Mouse (Mus musculus): ENCODE measurements around the gene Pold2. TPM values are rescaled to one million over a fixed set of nuclear protein-coding genes. Genes with fewer than 3 reads are reported as not detected.
"Not testable (repeated sequence)": the region's sequence is repeated elsewhere in the genome, so short reads cannot be mapped to it uniquely, and the experiment has no call there.

Gene Pold2
- total RNA-seq, 1 experiment from 2014 or later: 55.8 TPM

DNA sequence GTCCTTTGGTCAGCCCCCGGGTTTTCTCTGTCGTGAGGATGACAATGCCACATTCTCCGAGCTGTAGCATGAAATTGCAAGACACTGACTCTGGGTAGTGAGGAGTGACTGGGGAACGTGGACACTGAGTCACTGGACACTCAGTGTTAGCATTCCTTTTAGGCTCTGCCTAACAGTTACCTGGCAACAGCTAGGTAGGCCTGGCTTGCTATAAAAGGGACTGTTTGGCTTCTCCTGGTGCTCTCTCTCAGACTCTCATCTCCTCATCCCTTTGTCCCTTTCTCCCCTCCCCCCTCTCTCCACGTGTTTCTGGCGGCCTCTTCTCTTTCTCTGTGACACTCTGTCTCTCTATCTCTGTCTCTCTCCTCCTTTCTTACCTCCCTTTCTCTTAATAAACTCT lies 24.3 kb upstream of the Pold2 start:
- ATAC-seq (replicated peaks in 1 of 2; ENCODE audit: insufficient read depth in 1 of 2, low FRiP score in 2 of 2, low TSS enrichment in 1 of 2, low read depth in 1 of 2, poor library complexity in 2 of 2, severe bottlenecking in 2 of 2): no peak

DNA sequence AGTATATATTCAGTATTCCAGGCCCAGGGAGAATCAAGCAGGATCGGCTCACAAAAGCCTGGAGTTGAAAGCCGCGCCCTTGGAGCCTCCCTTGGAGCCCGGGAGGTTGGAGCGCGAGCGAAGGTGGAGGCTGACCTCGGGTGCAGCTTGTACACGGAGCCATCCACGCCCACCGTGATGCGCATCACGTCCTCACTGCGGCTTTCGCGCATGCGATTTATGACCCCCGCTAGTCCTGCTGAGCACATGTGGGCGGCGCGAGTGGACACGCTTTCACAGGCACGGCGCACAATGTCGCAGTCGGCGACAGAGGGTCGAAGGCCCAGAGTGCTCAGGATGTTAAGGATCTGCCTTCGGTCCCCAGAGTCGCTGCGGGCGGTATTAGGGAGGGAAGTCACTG lies 23.9 kb upstream of the Pold2 start:
- peak; percentile 23 to 44; a peak in 1 of 4 replicates for ATAC-seq (replicated peaks in 1 of 2; ENCODE audit: insufficient read depth in 1 of 2, low FRiP score in 2 of 2, low TSS enrichment in 1 of 2, low read depth in 1 of 2, poor library complexity in 2 of 2, severe bottlenecking in 2 of 2)

DNA sequence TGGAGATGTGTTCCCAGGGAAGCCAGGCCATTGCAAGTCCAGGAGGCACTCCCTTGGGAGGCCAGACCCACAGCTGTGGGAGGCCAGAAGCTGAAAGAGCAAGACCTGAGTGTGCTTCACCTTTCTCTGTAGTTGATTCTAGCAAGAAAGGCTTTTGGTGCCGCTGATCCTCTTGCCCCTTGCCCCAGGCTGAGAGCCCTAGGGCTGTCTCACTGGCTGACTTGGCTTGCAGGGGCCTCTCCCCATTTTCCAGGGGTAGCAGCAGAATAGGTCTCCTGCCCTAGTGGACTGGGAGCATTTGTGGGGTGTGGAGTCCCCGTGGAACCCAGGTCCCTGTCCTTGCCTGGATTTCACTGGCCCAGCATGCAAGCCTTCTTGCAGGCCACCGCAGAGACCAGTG lies 23.2 kb upstream of the Pold2 start:
- ATAC-seq (replicated peaks in 1 of 2; ENCODE audit: insufficient read depth in 1 of 2, low FRiP score in 2 of 2, low TSS enrichment in 1 of 2, low read depth in 1 of 2, poor library complexity in 2 of 2, severe bottlenecking in 2 of 2): no peak

DNA sequence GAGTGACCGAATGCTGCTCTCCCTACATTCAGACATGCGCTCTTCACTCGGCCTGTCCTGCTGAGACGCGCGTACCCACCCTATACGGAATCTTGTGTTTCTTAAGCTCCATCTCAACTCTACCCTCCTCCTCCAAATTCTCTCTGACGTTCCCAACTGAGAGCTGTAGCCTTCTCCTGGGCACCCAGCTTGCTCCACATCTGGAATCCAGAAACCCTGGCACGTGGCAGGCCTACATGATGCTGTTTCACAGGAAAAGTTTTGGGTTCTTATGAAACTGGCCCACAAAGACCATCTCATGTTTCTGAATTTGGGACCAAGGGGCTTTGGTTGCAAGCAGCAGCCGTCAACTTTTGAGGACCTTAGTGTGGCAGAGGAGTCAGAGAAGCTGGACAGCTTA lies 21.2 kb upstream of the Pold2 start:
- ATAC-seq (replicated peaks in 1 of 2; ENCODE audit: insufficient read depth in 1 of 2, low FRiP score in 2 of 2, low TSS enrichment in 1 of 2, low read depth in 1 of 2, poor library complexity in 2 of 2, severe bottlenecking in 2 of 2): no peak

- ATAC-seq (replicated peaks in 1 of 2; ENCODE audit: insufficient read depth in 1 of 2, low FRiP score in 2 of 2, low TSS enrichment in 1 of 2, low read depth in 1 of 2, poor library complexity in 2 of 2, severe bottlenecking in 2 of 2): no peak
Observed at GRCm38 (mm10) chr11:5898531-5898930, 20.4 kb upstream of the Pold2 start, which contains the start of gene Myl7. Gene Myl7, minus strand, starts transcription at chr11:5898782.

GRCm38 (mm10) chr11:5897839-5898238 lies 19.7 kb upstream of the Pold2 start:
- ATAC-seq (replicated peaks in 1 of 2; ENCODE audit: insufficient read depth in 1 of 2, low FRiP score in 2 of 2, low TSS enrichment in 1 of 2, low read depth in 1 of 2, poor library complexity in 2 of 2, severe bottlenecking in 2 of 2): no peak

- ATAC-seq (replicated peaks in 1 of 2; ENCODE audit: insufficient read depth in 1 of 2, low FRiP score in 2 of 2, low TSS enrichment in 1 of 2, low read depth in 1 of 2, poor library complexity in 2 of 2, severe bottlenecking in 2 of 2): 0 out of 4 replicates have a peak, but pooled peaks of 1 of the 2 experiments have one; percentile 1
Observed at GRCm38 (mm10) chr11:5897230-5897629, 19.1 kb upstream of the Pold2 start.

- ATAC-seq (replicated peaks in 1 of 2; ENCODE audit: insufficient read depth in 1 of 2, low FRiP score in 2 of 2, low TSS enrichment in 1 of 2, low read depth in 1 of 2, poor library complexity in 2 of 2, severe bottlenecking in 2 of 2): no peak
Observed at GRCm38 (mm10) chr11:5893807-5894206, 15.7 kb upstream of the Pold2 start.

GRCm38 (mm10) chr11:5892810-5893368 lies 14.8 kb upstream of the Pold2 start:
- no peak for ATAC-seq (replicated peaks in 1 of 2; ENCODE audit: insufficient read depth in 1 of 2, low FRiP score in 2 of 2, low TSS enrichment in 1 of 2, low read depth in 1 of 2, poor library complexity in 2 of 2, severe bottlenecking in 2 of 2)

DNA sequence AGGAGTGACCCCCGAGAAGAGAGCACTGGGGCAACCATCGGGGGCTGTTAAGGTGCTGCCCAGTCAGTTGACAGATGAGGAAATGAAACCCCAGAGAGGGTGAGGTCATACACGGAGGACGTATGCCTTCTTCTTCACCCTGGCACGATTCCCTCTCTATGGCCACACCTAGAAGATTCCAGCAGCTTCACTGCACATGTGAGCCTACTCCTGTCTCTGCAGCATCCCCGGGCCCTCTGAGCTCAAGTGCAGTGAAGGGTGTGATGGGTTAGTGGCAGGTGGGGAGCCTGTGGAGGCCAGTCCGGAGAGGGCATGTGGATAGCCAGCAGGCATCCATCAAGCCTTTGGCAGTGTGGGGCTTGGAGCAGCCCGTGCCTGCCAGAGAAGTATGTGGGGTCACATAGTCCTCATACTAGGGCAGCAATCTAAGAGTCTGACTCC lies 14.1 kb upstream of the Pold2 start:
- no peak for ATAC-seq (replicated peaks in 1 of 2; ENCODE audit: insufficient read depth in 1 of 2, low FRiP score in 2 of 2, low TSS enrichment in 1 of 2, low read depth in 1 of 2, poor library complexity in 2 of 2, severe bottlenecking in 2 of 2)

GRCm38 (mm10) chr11:5888563-5888962 lies 10.5 kb upstream of the Pold2 start:
- not testable (repeated sequence) for ATAC-seq (replicated peaks in 1 of 2; ENCODE audit: insufficient read depth in 1 of 2, low FRiP score in 2 of 2, low TSS enrichment in 1 of 2, low read depth in 1 of 2, poor library complexity in 2 of 2, severe bottlenecking in 2 of 2)

DNA sequence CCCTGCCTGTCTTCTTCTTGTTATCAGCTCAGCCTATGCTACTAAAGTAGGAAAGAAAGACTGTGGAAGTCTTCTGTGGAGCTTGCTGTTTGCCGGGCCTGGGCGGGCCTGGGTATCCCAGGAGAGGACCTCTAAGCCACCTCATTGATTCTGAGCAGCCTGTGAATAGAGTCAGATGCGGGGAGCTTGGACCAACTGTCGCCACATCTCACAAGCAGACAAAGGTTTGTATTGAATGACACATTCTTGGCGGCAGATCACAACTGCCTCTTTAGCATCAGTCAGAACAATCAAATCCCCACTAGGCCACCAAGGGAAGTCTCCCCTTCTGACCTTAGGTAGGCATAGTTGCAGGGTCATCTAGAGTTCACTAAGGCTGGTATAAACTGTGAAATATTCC lies 9.2 kb upstream of the Pold2 start:
- ATAC-seq (replicated peaks in 1 of 2; ENCODE audit: insufficient read depth in 1 of 2, low FRiP score in 2 of 2, low TSS enrichment in 1 of 2, low read depth in 1 of 2, poor library complexity in 2 of 2, severe bottlenecking in 2 of 2): no peak

- ATAC-seq (replicated peaks in 1 of 2; ENCODE audit: insufficient read depth in 1 of 2, low FRiP score in 2 of 2, low TSS enrichment in 1 of 2, low read depth in 1 of 2, poor library complexity in 2 of 2, severe bottlenecking in 2 of 2): peak; percentile 34 to 63; a peak in 2 of 4 replicates
Observed at GRCm38 (mm10) chr11:5886187-5886586, 8.1 kb upstream of the Pold2 start.

DNA sequence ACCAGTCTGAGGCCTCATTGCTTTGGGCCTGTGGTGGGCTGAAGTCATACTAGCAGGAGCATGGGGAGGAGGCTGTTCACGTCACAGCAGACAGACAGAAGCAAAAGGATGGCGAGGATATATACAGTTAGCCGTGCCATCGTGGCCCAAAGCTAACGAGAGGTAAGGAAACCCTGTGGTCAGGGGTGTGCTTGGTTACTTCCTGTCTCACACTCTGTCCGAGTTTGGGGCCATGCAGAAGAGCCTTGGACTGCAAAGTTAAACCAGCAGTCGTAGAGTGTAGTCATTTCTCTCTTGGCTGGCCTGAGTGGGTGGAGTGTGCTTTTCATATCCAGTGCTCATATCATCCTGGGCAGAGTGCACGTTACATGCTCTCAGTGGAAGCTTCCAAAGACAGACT lies 4.4 kb upstream of the Pold2 start:
- ATAC-seq (replicated peaks in 1 of 2; ENCODE audit: insufficient read depth in 1 of 2, low FRiP score in 2 of 2, low TSS enrichment in 1 of 2, low read depth in 1 of 2, poor library complexity in 2 of 2, severe bottlenecking in 2 of 2): 0 out of 4 replicates have a peak, but pooled peaks of 1 of the 2 experiments have one; percentile 7

GRCm38 (mm10) chr11:5879905-5880304 lies 1.8 kb upstream of the Pold2 start:
- ATAC-seq (replicated peaks in 1 of 2; ENCODE audit: insufficient read depth in 1 of 2, low FRiP score in 2 of 2, low TSS enrichment in 1 of 2, low read depth in 1 of 2, poor library complexity in 2 of 2, severe bottlenecking in 2 of 2): no peak

- ATAC-seq (replicated peaks in 1 of 2; ENCODE audit: insufficient read depth in 1 of 2, low FRiP score in 2 of 2, low TSS enrichment in 1 of 2, low read depth in 1 of 2, poor library complexity in 2 of 2, severe bottlenecking in 2 of 2): no peak
Observed at GRCm38 (mm10) chr11:5878661-5879060, 569 bp upstream of the Pold2 start.

- ATAC-seq (replicated peaks in 1 of 2; ENCODE audit: insufficient read depth in 1 of 2, low FRiP score in 2 of 2, low TSS enrichment in 1 of 2, low read depth in 1 of 2, poor library complexity in 2 of 2, severe bottlenecking in 2 of 2): no peak
Observed at GRCm38 (mm10) chr11:5877421-5877820, 671 bp downstream of the Pold2 start.

DNA sequence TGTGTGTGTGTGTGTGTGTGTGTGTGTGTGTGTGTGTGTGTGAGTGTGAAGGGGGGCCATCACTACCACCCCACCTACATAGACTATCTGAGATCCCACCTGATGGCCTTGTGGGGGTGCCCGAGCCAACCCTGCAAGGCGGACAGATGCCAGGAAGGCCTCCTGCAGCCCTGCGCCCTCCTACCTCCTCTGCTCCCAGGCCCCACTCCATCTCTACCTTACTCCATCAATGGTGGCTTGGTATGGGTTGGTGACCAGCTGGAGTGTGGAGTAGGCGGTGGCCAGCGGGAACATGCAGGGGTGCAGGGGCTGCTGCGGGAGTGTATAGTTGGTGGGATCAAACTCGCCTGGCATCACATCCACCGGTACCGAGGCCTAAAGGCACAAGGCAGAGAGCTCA lies 4.9 kb downstream of the Pold2 start:
- ATAC-seq (replicated peaks in 1 of 2; ENCODE audit: insufficient read depth in 1 of 2, low FRiP score in 2 of 2, low TSS enrichment in 1 of 2, low read depth in 1 of 2, poor library complexity in 2 of 2, severe bottlenecking in 2 of 2): no peak

DNA sequence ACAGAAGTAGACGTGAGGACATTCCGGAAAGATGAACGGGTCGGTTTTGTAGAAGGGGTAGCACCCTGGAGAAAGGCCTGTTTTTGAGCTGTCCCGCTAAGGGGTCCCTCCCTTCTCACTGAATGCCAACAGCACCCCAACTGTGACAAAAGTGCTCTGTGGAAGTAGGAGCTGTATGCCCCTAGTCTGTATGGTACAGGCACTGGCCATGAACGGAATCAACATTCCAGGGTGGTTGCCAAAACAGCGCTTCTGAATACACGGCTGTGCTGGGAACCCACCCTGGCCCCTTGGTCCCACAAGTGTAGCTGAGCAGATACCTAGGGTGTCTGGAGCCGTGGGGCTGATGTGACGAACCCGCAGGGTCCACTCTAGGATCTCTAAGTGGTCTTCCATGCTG lies 5.4 kb downstream of the Pold2 start:
- no peak for ATAC-seq (replicated peaks in 1 of 2; ENCODE audit: insufficient read depth in 1 of 2, low FRiP score in 2 of 2, low TSS enrichment in 1 of 2, low read depth in 1 of 2, poor library complexity in 2 of 2, severe bottlenecking in 2 of 2)
